Mouse (Mus musculus) midbrain, embryonic 11.5 days (tissue): ENCODE data around the gene Tedc1. TPM values are rescaled to one million over a fixed set of nuclear protein-coding genes. Genes with fewer than 3 reads are reported as not detected.
"Not testable (repeated sequence)": the region's sequence is repeated elsewhere in the genome, so short reads cannot be mapped to it uniquely, and the experiment has no call there.

Source experiments
- ATAC-seq: fragments of 200-750 bp; cut with Nextera tagmentation; 2 replicates; pipeline ENCODE4 v1.8.0; 2017; ENCODE audit warnings: moderate TSS enrichment, moderate library complexity; ENCODE audit not compliant: low FRiP score
- DNase-seq: peaks from one replicate; pipeline ENCODE4 v3.0.0; 2015; ENCODE audit warnings: low spot score; ENCODE audit errors: missing footprints
- H3K27ac ChIP-seq: fragments of 300-500 bp; sonication (generic); 2 replicates; pipeline ENCODE4 v1.5.1; 2014; ENCODE audit warnings: low read depth, low read length
- H3K27me3 ChIP-seq: fragments of 300-500 bp; sonication (generic); 2 replicates; pipeline ENCODE4 v1.6.1; 2014; ENCODE audit warnings: mild to moderate bottlenecking, low read length, moderate library complexity, mixed read lengths; ENCODE audit not compliant: control insufficient read depth, insufficient read depth
- H3K36me3 ChIP-seq: fragments of 300-500 bp; sonication (generic); 2 replicates; pipeline ENCODE4 v1.6.1; 2014; ENCODE audit warnings: mild to moderate bottlenecking, low read length, moderate library complexity, mixed read lengths; ENCODE audit not compliant: control insufficient read depth, insufficient read depth
- H3K4me1 ChIP-seq: fragments of 300-500 bp; sonication (generic); 2 replicates; pipeline ENCODE4 v1.6.1; 2014; ENCODE audit warnings: low read length; ENCODE audit not compliant: control insufficient read depth, insufficient read depth
- H3K4me2 ChIP-seq: fragments of 300-500 bp; sonication (generic); 2 replicates; pipeline ENCODE4 v1.6.1; 2014; ENCODE audit warnings: mild to moderate bottlenecking, moderate library complexity
- H3K4me3 ChIP-seq: fragments of 300-500 bp; sonication (generic); 2 replicates; pipeline ENCODE4 v1.5.1; 2014; ENCODE audit warnings: low read depth, low read length
- H3K9ac ChIP-seq: fragments of 300-500 bp; sonication (generic); 2 replicates; pipeline ENCODE4 v1.6.1; 2014; ENCODE audit warnings: low read length
- H3K9me3 ChIP-seq: fragments of 300-500 bp; sonication (generic); 2 replicates; pipeline ENCODE4 v1.6.1; 2016; ENCODE audit warnings: low read length; ENCODE audit not compliant: control insufficient read depth
- WGBS: fragments of 180-500 bp; shearing (Covaris S2); extraction: QIAGEN DNeasy Blood & Tissue Kit; methylation state at CpG from one replicate; pipeline ENCODE4 v1.1.7; 2014; 5-methylcytosine and 5-hydroxymethylcytosine counted together
- polyA plus RNA-seq: library from polyadenylated mRNA; unstranded; fragments of >200 nt; fragmentation: Nextera tagmentation; extraction: Ambion mirVana; gene quantifications from 2 replicates; pipeline ENCODE4 v1.2.1, GENCODE M21; 2014

Gene Tedc1
- polyA plus RNA-seq, 1 experiment from 2014 or later: 31.5 TPM

DNA sequence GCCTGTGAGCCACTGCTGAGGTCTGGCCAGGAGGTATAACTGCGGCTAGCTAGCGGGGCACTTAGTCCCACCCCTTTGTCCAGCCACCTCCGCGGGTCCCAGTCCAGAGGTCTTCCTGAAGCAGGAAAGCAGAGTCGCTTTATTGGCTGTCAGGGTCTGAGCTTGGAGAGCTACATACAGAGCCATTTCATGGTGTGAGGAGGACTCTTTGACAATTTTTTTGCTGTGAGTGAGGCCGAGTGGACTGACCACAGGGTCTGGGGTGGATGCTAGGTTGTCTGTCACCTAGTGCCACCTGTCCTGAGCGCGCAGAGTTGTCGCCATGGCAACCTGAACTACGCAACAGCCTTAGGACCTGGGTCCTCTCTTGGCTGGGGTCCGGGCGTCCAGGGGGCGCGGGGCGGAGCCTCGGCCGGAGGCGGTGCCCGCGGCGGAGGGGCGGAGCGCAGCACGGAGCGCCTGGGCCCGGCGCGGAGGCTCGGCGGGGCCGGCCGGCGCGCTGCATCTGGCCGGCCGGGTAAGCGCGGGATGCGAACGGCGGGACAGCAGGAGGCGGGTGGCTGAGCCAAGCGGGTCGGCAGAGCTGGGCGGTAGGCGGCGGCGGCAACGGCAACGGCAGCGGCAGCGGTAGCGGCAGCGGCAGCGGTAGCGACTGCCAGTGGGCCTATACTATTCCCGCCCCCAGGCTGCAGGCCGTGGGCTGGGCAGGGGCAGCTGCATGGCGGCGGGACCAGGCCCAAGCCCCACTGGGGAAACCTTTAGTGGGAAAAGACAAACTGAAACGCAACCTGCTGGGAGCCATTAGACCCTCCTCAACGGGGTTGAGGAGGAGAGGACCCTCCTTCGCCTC, 29.4 kb downstream of the Tedc1 start, which contains the start of gene Tmem121:
Tmem121 (plus strand) TSS at position 489 of the 850 bp plus-strand sequence.
- Histone ChIP-seq H3K4me1 (peaks cover 17% of the 10 kb centered on the region), H3K4me2 (peak within 1 kb of the TSS; percentile 77), H3K27ac (no peak within 1 kb of the TSS; the same call in 1 of the 2 replicates), H3K9me3 (no peaks in the 10 kb centered on the region), H3K4me3 (peak within 1 kb of the TSS; percentile 72), H3K27me3 (peaks cover 2% of the 10 kb centered on the region; the same call in 1 of the 2 replicates), H3K9ac (peak within 1 kb of the TSS; percentile 82), H3K36me3 (peaks cover 10% of the 10 kb centered on the region)
- peak; percentile 93 for DNase-seq
- WGBS: 1% methylated on average over 62 of the region's 63 CpGs
- peak; percentile 79 for ATAC-seq

DNA sequence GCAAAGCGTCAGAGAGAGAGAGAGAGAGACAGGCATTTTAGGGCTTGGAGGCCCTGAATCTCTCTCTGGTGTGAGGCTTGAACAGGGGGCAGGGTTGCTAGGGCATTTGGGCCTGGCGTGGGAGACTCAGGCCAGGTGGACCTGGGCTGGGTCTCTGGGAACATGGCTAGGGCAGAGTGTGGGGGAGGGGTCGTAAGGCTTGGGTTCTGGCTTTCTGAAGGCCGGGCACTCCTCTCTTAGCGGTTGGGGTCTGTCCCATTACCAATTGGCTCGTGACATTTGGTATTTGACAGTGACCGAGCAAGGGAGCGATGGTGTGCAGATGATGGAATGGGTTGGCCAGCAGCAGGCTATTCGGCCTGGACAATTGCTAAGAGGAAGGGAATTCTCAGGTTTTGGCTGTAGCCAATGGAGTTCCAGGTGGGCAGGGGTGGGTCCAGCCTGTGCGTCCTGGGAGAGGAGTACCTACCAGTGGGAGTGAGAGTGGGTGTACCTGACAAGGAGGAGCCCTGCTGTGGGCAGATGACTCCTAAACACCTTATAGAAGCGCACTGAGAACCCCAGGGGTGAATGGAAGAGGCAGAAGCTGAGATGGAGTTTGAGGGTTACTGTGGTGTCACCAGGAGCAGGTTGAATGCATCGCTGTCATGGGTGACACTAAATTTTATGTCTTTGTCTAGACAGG, 30.2 kb downstream of the Tedc1 start:
- H3K36me3 ChIP-seq: peaks cover 10% of the 10 kb centered on the region
- H3K27me3 ChIP-seq: peaks cover 2% of the 10 kb centered on the region; the same call in 1 of the 2 replicates
- peak overlapping the region; percentile 82 for H3K9ac ChIP-seq
- H3K4me2 ChIP-seq: peak overlapping the region; percentile 77
- 38% methylated on average over 12 of the region's 12 CpGs for WGBS
- no peak overlapping the region for H3K27ac ChIP-seq
- ATAC-seq: peak; percentile 17
- no peaks in the 10 kb centered on the region for H3K9me3 ChIP-seq
- peak; percentile 87 for DNase-seq
- H3K4me3 ChIP-seq: peak overlapping the region; percentile 72
- H3K4me1 ChIP-seq: peaks cover 17% of the 10 kb centered on the region

DNA sequence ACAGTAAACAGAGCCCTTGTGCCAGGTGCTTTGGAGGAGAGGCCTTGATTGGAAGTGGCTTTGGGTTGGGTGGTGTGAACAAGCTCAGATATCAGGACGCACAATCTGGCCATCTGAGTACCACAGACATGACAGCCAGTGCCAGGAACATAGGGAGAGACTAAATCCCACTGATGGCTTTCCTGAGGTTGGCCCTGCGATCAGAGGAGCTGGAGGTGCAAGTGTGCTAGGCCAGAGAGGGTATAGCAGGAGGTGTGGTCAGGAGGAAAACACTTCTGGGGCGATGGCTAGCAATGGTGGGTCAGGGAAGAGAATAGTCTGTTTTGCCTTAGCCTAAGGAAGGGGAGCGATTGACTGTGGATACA, 30.8 kb downstream of the Tedc1 start:
- Histone ChIP-seq H3K4me2 (peak overlapping the region; percentile 77), H3K4me1 (peaks cover 17% of the 10 kb centered on the region), H3K27me3 (peaks cover 2% of the 10 kb centered on the region; the same call in 1 of the 2 replicates), H3K9me3 (no peaks in the 10 kb centered on the region), H3K4me3 (peak overlapping the region; percentile 72), H3K36me3 (peaks cover 10% of the 10 kb centered on the region), H3K9ac (peak overlapping the region; percentile 21), H3K27ac (no peak overlapping the region)
- DNase-seq: peak; percentile 85
- ATAC-seq: no peak
- WGBS: 54% methylated on average over 4 of the region's 4 CpGs

DNA sequence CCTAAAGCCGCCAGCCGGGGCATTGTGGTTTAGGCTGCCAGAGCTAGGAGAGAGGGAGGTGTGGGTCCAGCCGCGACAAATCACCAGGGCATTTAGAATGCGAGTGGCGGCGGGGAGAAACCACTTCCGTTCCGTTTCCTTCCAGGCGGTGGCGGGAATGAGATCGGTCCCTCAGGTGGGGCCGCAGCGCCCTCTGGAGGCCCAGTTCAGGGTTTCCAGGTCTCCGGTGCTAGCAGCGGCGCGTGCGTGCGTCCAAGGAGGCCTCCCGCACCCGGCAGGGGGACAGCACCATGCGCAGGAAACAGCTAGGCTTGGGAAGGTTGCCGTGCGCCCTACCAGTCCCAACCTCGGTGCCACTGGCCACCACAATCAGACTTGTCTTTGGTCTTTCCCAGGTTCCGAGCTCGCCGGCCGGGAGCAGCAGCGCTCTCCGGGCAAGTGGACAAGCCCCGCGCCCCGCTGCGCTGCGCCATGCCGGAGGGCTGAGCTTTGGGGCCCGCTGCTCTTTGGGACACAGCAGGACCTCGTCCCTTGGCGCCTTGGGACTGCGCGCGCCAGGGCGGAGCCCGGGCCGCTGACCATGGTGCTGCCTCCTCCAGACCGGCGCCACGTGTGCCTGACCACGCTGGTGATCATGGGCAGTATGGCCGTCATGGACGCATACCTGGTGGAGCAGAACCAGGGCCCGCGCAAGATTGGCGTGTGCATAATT, 31.5 kb downstream of the Tedc1 start:
- Histone ChIP-seq H3K4me1 (peaks cover 17% of the 10 kb centered on the region), H3K4me3 (peak overlapping the region; percentile 34), H3K9ac (peak overlapping the region; percentile 50; the same call in 1 of the 2 replicates), H3K36me3 (peaks cover 10% of the 10 kb centered on the region), H3K4me2 (peak overlapping the region; percentile 77), H3K27me3 (peaks cover 2% of the 10 kb centered on the region; the same call in 1 of the 2 replicates), H3K9me3 (no peaks in the 10 kb centered on the region), H3K27ac (no peak overlapping the region)
- DNase-seq (peak; percentile 99), ATAC-seq (peak; percentile 61)
- WGBS: 5% methylated on average over 56 of the region's 56 CpGs

DNA sequence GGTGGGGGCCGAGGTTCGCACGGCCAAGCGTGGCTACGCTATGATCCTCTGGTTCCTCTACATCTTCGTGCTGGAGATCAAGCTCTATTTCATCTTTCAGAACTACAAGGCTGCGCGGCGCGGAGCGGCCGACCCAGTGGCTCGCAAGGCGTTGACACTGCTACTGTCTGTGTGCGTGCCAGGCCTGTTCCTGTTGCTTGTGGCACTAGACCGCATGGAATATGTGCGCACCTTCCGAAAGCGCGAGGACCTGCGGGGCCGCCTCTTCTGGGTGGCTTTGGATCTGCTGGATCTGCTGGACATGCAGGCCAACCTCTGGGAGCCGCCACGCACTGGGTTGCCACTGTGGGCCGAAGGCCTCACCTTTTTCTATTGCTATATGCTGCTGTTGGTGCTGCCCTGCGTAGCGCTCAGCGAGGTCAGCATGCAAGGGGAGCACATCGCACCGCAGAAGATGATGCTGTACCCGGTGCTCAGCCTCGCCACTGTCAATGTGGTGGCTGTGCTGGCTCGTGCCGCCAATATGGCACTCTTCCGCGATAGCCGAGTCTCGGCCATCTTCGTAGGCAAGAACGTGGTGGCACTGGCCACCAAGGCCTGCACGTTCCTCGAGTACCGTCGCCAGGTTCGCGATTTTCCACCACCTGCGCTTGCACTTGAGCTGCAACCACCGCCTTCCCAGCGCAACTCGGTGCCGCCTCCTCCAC, 32.3 kb downstream of the Tedc1 start:
- peaks cover 2% of the 10 kb centered on the region; the same call in 1 of the 2 replicates for H3K27me3 ChIP-seq
- no peak for DNase-seq
- peaks cover 17% of the 10 kb centered on the region for H3K4me1 ChIP-seq
- H3K4me2 ChIP-seq: peak overlapping the region; percentile 77
- peaks cover 10% of the 10 kb centered on the region for H3K36me3 ChIP-seq
- no peak overlapping the region for H3K9ac ChIP-seq
- H3K9me3 ChIP-seq: no peaks in the 10 kb centered on the region
- ATAC-seq: no peak
- no peak overlapping the region for H3K27ac ChIP-seq
- peak overlapping the region; percentile 34 for H3K4me3 ChIP-seq
- 91% methylated on average over 51 of the region's 51 CpGs for WGBS

DNA sequence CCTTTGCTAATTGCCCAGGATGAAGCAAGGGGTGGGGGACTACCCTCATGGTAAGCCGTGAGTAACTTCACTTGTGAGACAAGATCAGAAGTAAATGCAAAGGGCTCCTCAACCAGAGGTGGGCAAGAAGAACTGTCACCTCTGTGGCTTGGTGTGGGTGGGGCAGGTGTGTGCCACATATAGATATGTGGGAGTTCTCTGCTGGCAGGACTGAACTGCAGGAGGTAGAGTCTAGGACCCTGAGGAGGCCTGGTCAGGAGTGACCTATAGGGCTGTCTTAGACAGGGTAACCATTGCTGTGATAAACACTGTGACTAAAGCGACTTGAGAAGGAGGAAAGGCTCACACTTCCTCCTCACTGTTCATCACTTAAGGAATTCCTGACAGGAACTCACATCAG, 37.2 kb downstream of the Tedc1 start:
- DNase-seq (no peak), ATAC-seq (no peak)
- H3K9ac ChIP-seq: no peak overlapping the region
- H3K27me3 ChIP-seq: no peaks in the 10 kb centered on the region
- WGBS: 87% methylated on average over 2 of the region's 2 CpGs
- H3K4me3 ChIP-seq: no peak overlapping the region
- no peak overlapping the region for H3K27ac ChIP-seq
- H3K4me1 ChIP-seq: no peaks in the 10 kb centered on the region
- H3K4me2 ChIP-seq: no peak overlapping the region
- H3K9me3 ChIP-seq: no peaks in the 10 kb centered on the region; the same call in 1 of the 2 replicates
- H3K36me3 ChIP-seq: peaks cover 8% of the 10 kb centered on the region

DNA sequence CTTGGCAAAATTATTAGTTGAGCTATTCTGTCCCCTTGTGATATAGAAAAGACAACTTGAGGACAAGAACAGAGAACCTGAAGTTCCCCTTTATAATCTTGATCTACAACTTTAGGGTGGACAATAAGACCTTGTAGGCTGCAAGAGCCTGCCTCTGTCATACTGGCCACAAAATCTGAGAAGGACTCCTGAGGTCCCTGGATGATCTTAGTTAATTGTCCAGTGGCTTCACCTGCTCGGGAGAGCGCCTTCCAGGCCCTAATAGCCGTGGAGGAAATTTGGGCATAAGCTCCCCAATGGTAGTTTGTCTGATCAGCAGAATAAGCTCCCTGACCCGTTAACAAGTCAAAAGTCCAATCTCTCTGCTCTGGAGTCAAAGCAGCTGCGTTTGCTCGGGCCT, 42.9 kb downstream of the Tedc1 start:
- not testable (repeated sequence) for H3K9me3 ChIP-seq, DNase-seq, H3K4me3 ChIP-seq, H3K4me1 ChIP-seq, H3K4me2 ChIP-seq, ATAC-seq, H3K27ac ChIP-seq, H3K9ac ChIP-seq, H3K27me3 ChIP-seq, H3K36me3 ChIP-seq
- 87% methylated on average over 3 of the region's 6 CpGs for WGBS

DNA sequence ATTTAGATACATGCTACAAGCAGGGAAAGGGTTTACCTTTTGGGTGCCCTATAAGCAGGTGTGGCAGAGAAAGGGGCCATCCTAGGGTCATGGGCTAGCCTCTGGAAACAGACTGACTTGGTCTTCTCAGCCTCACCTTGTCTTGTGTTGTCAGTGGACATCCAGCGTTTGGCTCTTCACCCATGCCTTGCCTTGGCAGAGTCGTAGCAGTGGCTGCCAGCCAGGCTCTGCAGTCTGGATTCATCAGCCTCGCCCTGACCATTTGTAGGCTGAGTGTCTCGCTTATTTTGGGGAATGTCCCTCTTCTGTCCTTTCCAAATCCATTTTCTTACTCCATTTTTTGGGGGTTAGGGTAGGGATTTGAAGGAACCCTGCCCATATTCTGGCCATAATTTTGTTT, 45.1 kb downstream of the Tedc1 start:
- WGBS: 91% methylated on average over 4 of the region's 4 CpGs
- no peaks in the 10 kb centered on the region for H3K27me3 ChIP-seq

More for the DNA sequence above, 45.1 kb downstream of the Tedc1 start:
- Histone ChIP-seq H3K4me1 (no peaks in the 10 kb centered on the region), H3K27ac (no peak overlapping the region), H3K9me3 (no peaks in the 10 kb centered on the region), H3K9ac (no peak overlapping the region), H3K4me2 (no peak overlapping the region), H3K4me3 (no peak overlapping the region), H3K36me3 (no peaks in the 10 kb centered on the region)
- no peak for ATAC-seq
- DNase-seq: no peak
